ENCODE assay signal across 14 mouse cellular contexts in the genomic region with DNA sequence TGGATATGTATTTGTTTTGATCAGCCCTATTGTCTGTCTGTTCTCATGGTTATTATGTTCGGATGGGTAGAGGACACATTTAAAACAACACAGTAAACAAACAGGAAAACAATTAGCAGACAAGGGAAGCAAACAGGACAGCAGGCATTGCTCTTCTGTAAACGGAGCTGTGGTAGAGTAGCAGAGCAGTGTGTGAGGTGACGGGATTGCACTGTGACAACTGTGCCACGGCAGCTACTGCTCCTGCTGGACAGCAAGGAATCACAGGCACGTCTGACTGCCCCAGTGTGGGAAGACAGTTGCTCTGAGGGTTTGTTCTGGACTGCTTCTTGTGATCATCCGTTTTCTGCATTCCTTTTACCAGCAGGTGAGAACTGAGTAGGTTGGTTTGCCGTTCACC.
A peak's percentile ranks its signal among the peaks of the same experiment; 100 is the strongest.
DNase-seq lines count a peak whose midpoint lies in the region; ATAC-seq and TF ChIP-seq lines count a peak whose summit lies in the region.
"Had no signal": no experiment of that assay in that cellular context is flagged by ENCODE, and none has a peak within 500 bp of the region (broad histone marks: within the 10 kb centered on the region; RNA-seq: fewer than 3 reads in every experiment).

No protein-coding gene starts in this region.

- H3K36me3 ChIP-seq in limb, embryonic 11.5 days (ENCODE audit: control insufficient read depth, insufficient read depth, low read length) = no peaks in the 10 kb centered on the region
- no peaks in the 10 kb centered on the region for H3K36me3 ChIP-seq in limb, embryonic 10.5 days
- H3K36me3 ChIP-seq in midbrain, embryonic 14.5 days (ENCODE audit: control insufficient read depth, insufficient read depth, low read length) = no peaks in the 10 kb centered on the region
- H3K36me3 ChIP-seq in midbrain, postnatal 0 days (ENCODE audit: insufficient read depth, low read length) = no peaks in the 10 kb centered on the region
- no peaks in the 10 kb centered on the region for H3K36me3 ChIP-seq in neural tube, embryonic 15.5 days
- H3K36me3 ChIP-seq: embryonic facial prominence, embryonic 13.5 days; forebrain, embryonic 15.5 days; neural tube, embryonic 12.5 days had no signal

- H3K4me2 ChIP-seq in limb, embryonic 11.5 days (ENCODE audit: low read depth, severe bottlenecking) = no peak overlapping the region
- no peak overlapping the region for H3K4me2 ChIP-seq in midbrain, embryonic 14.5 days (ENCODE audit: low read length)
- no peak overlapping the region for H3K4me2 ChIP-seq in midbrain, postnatal 0 days (ENCODE audit: low read depth, low read length, poor library complexity, severe bottlenecking)
- H3K4me2 ChIP-seq in neural tube, embryonic 15.5 days = no peak overlapping the region
- H3K4me2 ChIP-seq: embryonic facial prominence, embryonic 13.5 days; forebrain, embryonic 15.5 days; neural tube, embryonic 12.5 days had no signal

- H3K27ac ChIP-seq in gastrocnemius, adult 2 months = peak overlapping the region; percentile 28; the same call in 1 of the 2 replicates
- H3K27ac ChIP-seq in limb, embryonic 11.5 days (replicated peaks; ENCODE audit: low read depth, low read length) = 0 out of 2 replicates have a peak overlapping the region, but pooled peaks have one; percentile 18
- no peak overlapping the region for H3K27ac ChIP-seq in limb, embryonic 10.5 days
- 0 out of 2 replicates have a peak overlapping the region, but pooled peaks have one; percentile 13 for H3K27ac ChIP-seq in midbrain, embryonic 14.5 days (replicated peaks; ENCODE audit: low read depth, low read length)
- H3K27ac ChIP-seq in midbrain, postnatal 0 days (ENCODE audit: low read depth, low read length) = no peak overlapping the region
- peak overlapping the region; percentile 30; the same call in 1 of the 2 replicates for H3K27ac ChIP-seq in neural tube, embryonic 15.5 days (replicated peaks)
- H3K27ac ChIP-seq: neural tube, embryonic 12.5 days; stomach, postnatal 0 days had no signal

- H3K4me3 ChIP-seq in gastrocnemius, adult 2 months = no peak overlapping the region
- H3K4me3 ChIP-seq in limb, embryonic 11.5 days (ENCODE audit: low read depth, low read length) = no peak overlapping the region
- no peak overlapping the region for H3K4me3 ChIP-seq in limb, embryonic 10.5 days
- H3K4me3 ChIP-seq in midbrain, embryonic 14.5 days (replicated peaks; ENCODE audit: low read depth, low read length) = no peak overlapping the region
- no peak overlapping the region for H3K4me3 ChIP-seq in midbrain, postnatal 0 days (ENCODE audit: low read depth, low read length)
- no peak overlapping the region for H3K4me3 ChIP-seq in neural tube, embryonic 15.5 days (replicated peaks)
- H3K4me3 ChIP-seq: embryonic facial prominence, embryonic 13.5 days; forebrain, embryonic 15.5 days; neural tube, embryonic 12.5 days had no signal

- 54% methylated on average over 7 of the region's 7 CpGs for WGBS in limb, embryonic 11.5 days
- 66% methylated on average over 7 of the region's 7 CpGs for WGBS in limb, embryonic 10.5 days
- 69% methylated on average over 7 of the region's 7 CpGs for WGBS in midbrain, embryonic 14.5 days
- WGBS in midbrain, postnatal 0 days = 49% methylated on average over 7 of the region's 7 CpGs
- WGBS in neural tube, embryonic 15.5 days = 52% methylated on average over 7 of the region's 7 CpGs

- H3K9ac ChIP-seq in limb, embryonic 11.5 days (ENCODE audit: low read length) = no peak overlapping the region
- no peak overlapping the region for H3K9ac ChIP-seq in midbrain, embryonic 14.5 days (replicated peaks; ENCODE audit: low read length)
- H3K9ac ChIP-seq in midbrain, postnatal 0 days (replicated peaks; ENCODE audit: low read length, poor library complexity, severe bottlenecking) = no peak overlapping the region
- H3K9ac ChIP-seq in neural tube, embryonic 15.5 days (replicated peaks) = no peak overlapping the region
- H3K9ac ChIP-seq: embryonic facial prominence, embryonic 13.5 days; forebrain, embryonic 15.5 days; neural tube, embryonic 12.5 days had no signal

- intact Hi-C loops in gastrocnemius, adult 2 months (cut with DNase I) = loop anchor here (2.0 kb wide), 2 partner anchors 59 to 323 kb away; no protein-coding TSS in a partner anchor

- H3K9me3 ChIP-seq in limb, embryonic 11.5 days (ENCODE audit: control insufficient read depth, low read length) = no peaks in the 10 kb centered on the region
- H3K9me3 ChIP-seq in limb, embryonic 10.5 days (replicated peaks) = no peaks in the 10 kb centered on the region
- H3K9me3 ChIP-seq in midbrain, embryonic 14.5 days (ENCODE audit: control insufficient read depth, low read length) = no peaks in the 10 kb centered on the region
- H3K9me3 ChIP-seq in midbrain, postnatal 0 days (ENCODE audit: low read length) = no peaks in the 10 kb centered on the region
- H3K9me3 ChIP-seq in neural tube, embryonic 15.5 days (replicated peaks) = no peaks in the 10 kb centered on the region
- H3K9me3 ChIP-seq: embryonic facial prominence, embryonic 13.5 days; forebrain, embryonic 15.5 days; neural tube, embryonic 12.5 days had no signal

- no peak for DNase-seq in gastrocnemius, adult 2 months
- no peak for DNase-seq in gastrocnemius, postnatal 10 days
- no peak for DNase-seq in limb, embryonic 11.5 days (ENCODE audit: low spot score)
- DNase-seq in limb, embryonic 10.5 days (ENCODE audit: low spot score) = no peak
- no peak for DNase-seq in midbrain, embryonic 14.5 days
- no peak for DNase-seq in midbrain, postnatal 0 days (ENCODE audit: low spot score)
- DNase-seq: liver had no signal

- H3K27me3 ChIP-seq in limb, embryonic 11.5 days (ENCODE audit: control insufficient read depth, insufficient read depth, low read length) = no peaks in the 10 kb centered on the region
- H3K27me3 ChIP-seq in limb, embryonic 10.5 days (ENCODE audit: low read depth, poor library complexity, severe bottlenecking) = no peaks in the 10 kb centered on the region
- H3K27me3 ChIP-seq in midbrain, embryonic 14.5 days (ENCODE audit: control insufficient read depth, insufficient read depth, low read length) = no peaks in the 10 kb centered on the region
- H3K27me3 ChIP-seq in midbrain, postnatal 0 days (ENCODE audit: insufficient read depth, low read length) = no peaks in the 10 kb centered on the region
- H3K27me3 ChIP-seq in neural tube, embryonic 15.5 days (replicated peaks) = no peaks in the 10 kb centered on the region
- H3K27me3 ChIP-seq: embryonic facial prominence, embryonic 13.5 days; forebrain, embryonic 15.5 days; neural tube, embryonic 12.5 days; Patski had no signal

- no peak for TF ChIP-seq CTCF in gastrocnemius, adult 2 months (IDR thresholded peaks at IDR 0.05)
- no peak; the same call in 1 of the 2 replicates for TF ChIP-seq CTCF in midbrain, postnatal 0 days (IDR thresholded peaks at IDR 0.05)

- ATAC-seq in limb, embryonic 11.5 days (ENCODE audit: insufficient number of reproducible peaks, low FRiP score, low TSS enrichment, low read depth) = no peak
- ATAC-seq in midbrain, embryonic 14.5 days (ENCODE audit: low FRiP score, low TSS enrichment) = no peak
- no peak for ATAC-seq in midbrain, postnatal 0 days (ENCODE audit: low FRiP score)
- ATAC-seq in neural tube, embryonic 15.5 days (ENCODE audit: low FRiP score) = no peak
- ATAC-seq: activated CD4-positive, CD25-positive, alpha-beta regulatory T cell, adult 4 months; Patski had no signal

- H3K4me1 ChIP-seq in limb, embryonic 11.5 days (ENCODE audit: control insufficient read depth, insufficient read depth, low read length) = peaks cover 19% of the 10 kb centered on the region
- peaks cover 41% of the 10 kb centered on the region for H3K4me1 ChIP-seq in limb, embryonic 10.5 days
- H3K4me1 ChIP-seq in midbrain, embryonic 14.5 days (ENCODE audit: control insufficient read depth, insufficient read depth, low read length) = 0 out of 2 replicates have a peak, but pooled peaks cover 5% of the 10 kb centered on the region
- H3K4me1 ChIP-seq in midbrain, postnatal 0 days (ENCODE audit: insufficient read depth, low read length) = peaks cover 5% of the 10 kb centered on the region; the same call in 1 of the 2 replicates
- peaks cover 29% of the 10 kb centered on the region for H3K4me1 ChIP-seq in neural tube, embryonic 15.5 days

Comparison
In these comparisons a context has a peak if more than half of its experiments do, and no peak if none do; other contexts are left out.
1. H3K27ac ChIP-seq: peak in gastrocnemius, adult 2 months (single experiment), limb, embryonic 11.5 days (single experiment), midbrain, embryonic 14.5 days (single experiment) and neural tube, embryonic 15.5 days (single experiment); none in limb, embryonic 10.5 days (single experiment) and midbrain, postnatal 0 days (single experiment).